Mouse (Mus musculus) limb, embryonic 14.5 days (tissue): ENCODE measurements at regions not wholly inside any gene's neighbourhood (a gene's known extent, or its start where the extent isn't known, plus 50 kb on each side); places are given as distances from the start of the nearest gene placed in this dataset.

Source experiments
- ATAC-seq: fragments of 200-750 bp; cut with Nextera tagmentation; 2 replicates; pipeline ENCODE4 v1.8.0; 2017; ENCODE audit warnings: low read depth, moderate number of reproducible peaks, moderate TSS enrichment; ENCODE audit not compliant: low FRiP score
- DNase-seq: peaks from one replicate; pipeline ENCODE4 v3.0.0-alpha.2; 2015; ENCODE audit warnings: low spot score
- H3K27ac ChIP-seq: fragments of 300-500 bp; sonication (generic); replicated peaks from 2 replicates; pipeline ENCODE4 v1.5.1; 2014; ENCODE audit warnings: low read depth, mild to moderate bottlenecking, low read length, moderate library complexity, mixed read lengths
- H3K27me3 ChIP-seq: fragments of 300-500 bp; sonication (generic); 2 replicates; pipeline ENCODE4 v1.6.1; 2014; ENCODE audit warnings: low read length, mixed read lengths; ENCODE audit not compliant: control insufficient read depth, insufficient read depth
- H3K36me3 ChIP-seq: fragments of 300-500 bp; sonication (generic); 2 replicates; pipeline ENCODE4 v1.6.1; 2014; ENCODE audit warnings: mild to moderate bottlenecking, low read length, moderate library complexity, mixed read lengths; ENCODE audit not compliant: control insufficient read depth, insufficient read depth
- H3K4me1 ChIP-seq: fragments of 300-500 bp; sonication (generic); 2 replicates; pipeline ENCODE4 v1.6.1; 2014; ENCODE audit warnings: antibody characterized with exemption, low read length, mixed read lengths; ENCODE audit not compliant: control insufficient read depth, insufficient read depth
- H3K4me2 ChIP-seq: fragments of 300-500 bp; sonication (generic); replicated peaks from 2 replicates; pipeline ENCODE4 v1.6.1; 2014; ENCODE audit warnings: low read depth, mild to moderate bottlenecking, low read length, moderate library complexity; ENCODE audit not compliant: severe bottlenecking
- H3K4me3 ChIP-seq: fragments of 300-500 bp; sonication (generic); replicated peaks from 2 replicates; pipeline ENCODE4 v1.5.1; 2014; ENCODE audit warnings: low read length
- H3K9ac ChIP-seq: fragments of 300-500 bp; sonication (generic); 2 replicates; pipeline ENCODE4 v1.6.1; 2014; ENCODE audit warnings: mild to moderate bottlenecking, low read depth, low read length, moderate library complexity; ENCODE audit not compliant: severe bottlenecking
- H3K9me3 ChIP-seq: fragments of 300-500 bp; sonication (generic); 2 replicates; pipeline ENCODE4 v1.6.1; 2016; ENCODE audit warnings: low read length; ENCODE audit not compliant: control insufficient read depth
- POLR2A ChIP-seq: fragments of 200-500 bp; IDR thresholded peaks from 2 replicates; pipeline ENCODE4 v1.8.0; 2012; ENCODE audit warnings: inconsistent platforms, mild to moderate bottlenecking, moderate library complexity, borderline replicate concordance; ENCODE audit not compliant: insufficient read depth, insufficient read length; ENCODE audit errors: extremely low read depth
- WGBS: fragments of 180-500 bp; shearing (Covaris S2); extraction: QIAGEN DNeasy Blood & Tissue Kit; methylation state at CpG from one replicate; pipeline ENCODE4 v1.1.7; 2014; 5-methylcytosine and 5-hydroxymethylcytosine counted together

GRCm38 (mm10) chr19:44650841-44651240 is 88.2 kb downstream of the Hif1an start:
- no peak overlapping the region for H3K4me2 ChIP-seq
- WGBS = 23% methylated on average over 2 of the region's 2 CpGs
- H3K9me3 ChIP-seq = no peaks in the 10 kb centered on the region
- H3K27me3 ChIP-seq = peaks cover 39% of the 10 kb centered on the region
- ATAC-seq = no peak
- H3K4me3 ChIP-seq = no peak overlapping the region
- no peak for DNase-seq
- H3K36me3 ChIP-seq = no peaks in the 10 kb centered on the region
- TF ChIP-seq POLR2A = no peak
- no peak overlapping the region for H3K9ac ChIP-seq
- no peaks in the 10 kb centered on the region for H3K4me1 ChIP-seq
- H3K27ac ChIP-seq = no peak overlapping the region

- no peak for ATAC-seq
- H3K4me2 ChIP-seq = no peak overlapping the region
These were observed 89.0 kb downstream of the Hif1an start for GRCm38 (mm10) chr19:44651605-44652004.

GRCm38 (mm10) chr19:44655719-44656118 is 93.1 kb downstream of the Hif1an start:
- Histone ChIP-seq H3K4me2 (no peak overlapping the region), H3K27me3 (peaks cover 18% of the 10 kb centered on the region), H3K27ac (no peak overlapping the region), H3K4me3 (no peak overlapping the region), H3K9ac (no peak overlapping the region), H3K36me3 (no peaks in the 10 kb centered on the region), H3K4me1 (no peaks in the 10 kb centered on the region), H3K9me3 (no peaks in the 10 kb centered on the region)
- WGBS = 4% methylated on average over 5 of the region's 6 CpGs
- ATAC-seq (no peak), DNase-seq (no peak)
- no peak for TF ChIP-seq POLR2A

More at GRCm38 (mm10) chr19:44651605-44652004, 89.0 kb downstream of the Hif1an start:
- Histone ChIP-seq H3K36me3 (no peaks in the 10 kb centered on the region), H3K27me3 (peaks cover 39% of the 10 kb centered on the region), H3K9me3 (no peaks in the 10 kb centered on the region), H3K4me3 (no peak overlapping the region), H3K27ac (no peak overlapping the region), H3K4me1 (no peaks in the 10 kb centered on the region), H3K9ac (no peak overlapping the region)
- WGBS = 3% methylated on average over 4 of the region's 4 CpGs
- no peak for DNase-seq
- TF ChIP-seq POLR2A = no peak

DNA sequence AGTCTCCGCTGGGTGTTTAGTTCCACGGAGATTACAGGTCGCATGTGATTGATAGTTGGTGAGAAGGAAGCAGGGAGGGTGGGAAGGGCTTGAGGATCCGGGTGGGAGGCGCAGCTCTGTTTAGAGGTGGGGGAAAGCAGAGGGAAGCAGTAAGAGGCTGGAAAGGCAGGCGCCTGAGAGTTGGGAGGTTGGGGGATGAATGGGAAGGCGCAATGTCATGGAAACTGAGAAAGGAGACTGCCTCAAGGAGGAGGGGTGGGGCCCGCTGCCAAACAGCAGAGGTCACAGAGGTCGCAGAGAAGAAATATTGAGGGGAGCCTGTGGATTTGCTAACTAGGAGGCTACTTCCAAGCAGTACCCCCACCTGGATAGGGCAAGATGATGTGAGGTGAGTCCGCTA is 96.5 kb upstream of the Pax2 start:
- H3K27me3 ChIP-seq = peaks cover 4% of the 10 kb centered on the region
- H3K36me3 ChIP-seq = no peaks in the 10 kb centered on the region
- ATAC-seq (no peak), DNase-seq (no peak)
- H3K4me1 ChIP-seq = no peaks in the 10 kb centered on the region
- H3K9me3 ChIP-seq = no peaks in the 10 kb centered on the region
- H3K4me2 ChIP-seq = no peak overlapping the region
- no peak overlapping the region for H3K4me3 ChIP-seq
- no peak overlapping the region for H3K9ac ChIP-seq
- H3K27ac ChIP-seq = no peak overlapping the region
- WGBS = 16% methylated on average over 10 of the region's 10 CpGs
- no peak for TF ChIP-seq POLR2A

- 0% methylated on average over 14 of the region's 14 CpGs for WGBS
- ATAC-seq = no peak
- DNase-seq = no peak
- peaks cover 66% of the 10 kb centered on the region for H3K27me3 ChIP-seq
- no peaks in the 10 kb centered on the region for H3K9me3 ChIP-seq
- peak overlapping the region; percentile 47 for H3K4me2 ChIP-seq
- peak overlapping the region; percentile 27 for H3K4me3 ChIP-seq
- no peak overlapping the region for H3K9ac ChIP-seq
- H3K4me1 ChIP-seq = peaks cover 7% of the 10 kb centered on the region
- no peaks in the 10 kb centered on the region for H3K36me3 ChIP-seq
- H3K27ac ChIP-seq = no peak overlapping the region
- no peak for TF ChIP-seq POLR2A
These were observed 86.3 kb upstream of the Pax2 start for GRCm38 (mm10) chr19:44669535-44669958.
